Mouse (Mus musculus): ENCODE results near the gene Cck. TPM values are rescaled to one million over a fixed set of nuclear protein-coding genes. Genes with fewer than 3 reads are reported as not detected.
"Not testable (repeated sequence)": the region's sequence is repeated elsewhere in the genome, so short reads cannot be mapped to it uniquely, and the experiment has no call there.

Cck gene
- polyA plus RNA-seq, 1 experiment from 2014 or later, result 0.64 TPM

- Histone ChIP-seq H3K27ac (no peak overlapping the region), H3K27me3 (no peaks in the 10 kb centered on the region), H3K36me3 (peaks cover 54% of the 10 kb centered on the region), H3K4me1 (replicated peaks) (0 out of 2 replicates have a peak, but pooled peaks cover 7% of the 10 kb centered on the region), H3K4me2 (no peak overlapping the region), H3K9me3 (no peaks in the 10 kb centered on the region), H3K4me3 (replicated peaks) (no peak overlapping the region), H3K9ac (replicated peaks) (no peak overlapping the region)
- no peak for ATAC-seq (ENCODE audit: insufficient number of reproducible peaks, insufficient read depth, low FRiP score, low TSS enrichment, low read depth)
- 72% methylated on average over 2 of the region's 2 CpGs for WGBS
Observed at GRCm38 (mm10) chr9:121459950-121460349, 35.5 kb downstream of the Cck start.

- H3K36me3 ChIP-seq, result peaks cover 65% of the 10 kb centered on the region
Observed at GRCm38 (mm10) chr9:121458466-121458865, 37.0 kb downstream of the Cck start.

DNA sequence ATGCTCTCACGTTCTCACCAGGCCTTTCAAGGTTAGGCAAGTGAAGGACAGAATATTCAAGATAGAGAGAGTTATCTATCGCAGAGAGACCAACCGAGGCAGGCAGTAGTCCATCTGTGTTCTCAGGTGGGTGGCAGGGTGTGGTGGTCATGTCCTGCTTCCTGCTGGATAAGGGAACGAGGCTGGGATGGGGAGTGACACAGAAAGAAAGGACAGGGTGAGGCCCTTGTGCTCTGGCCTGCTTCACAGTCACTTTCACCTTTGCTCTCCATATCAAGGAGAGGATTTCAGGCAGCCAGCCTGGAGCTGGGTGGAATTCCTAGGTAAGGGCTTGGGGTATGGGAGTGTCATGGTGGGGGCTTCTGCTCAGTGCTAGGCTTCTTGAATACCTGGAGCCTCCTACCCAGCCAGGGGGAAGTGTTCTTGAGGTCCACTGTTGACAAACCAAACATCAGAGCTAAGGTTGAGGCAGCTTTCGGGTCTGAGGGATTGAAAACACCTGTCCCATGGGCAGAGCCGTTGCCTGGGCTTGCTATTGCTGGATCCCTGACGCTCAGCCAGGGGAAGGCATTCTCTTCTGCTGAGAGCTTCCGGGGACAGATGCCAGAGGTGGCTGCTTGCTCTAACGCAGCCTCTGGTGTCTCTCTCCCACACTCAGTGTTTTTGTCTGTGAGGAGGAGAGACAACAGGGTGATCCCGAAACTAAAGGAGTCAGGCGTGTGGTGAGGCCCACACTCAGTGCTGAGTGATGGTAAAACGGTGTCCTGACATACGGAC lies 38.6 kb downstream of the Cck start:
- 83% methylated on average over 13 of the region's 13 CpGs for WGBS
- peaks cover 69% of the 10 kb centered on the region for H3K36me3 ChIP-seq
- ATAC-seq (ENCODE audit: insufficient number of reproducible peaks, insufficient read depth, low FRiP score, low TSS enrichment, low read depth), result no peak

More at GRCm38 (mm10) chr9:121458466-121458865, 37.0 kb downstream of the Cck start:
- Histone ChIP-seq H3K27ac (no peak overlapping the region), H3K4me1 (replicated peaks) (0 out of 2 replicates have a peak, but pooled peaks cover 7% of the 10 kb centered on the region), H3K27me3 (no peaks in the 10 kb centered on the region), H3K4me3 (replicated peaks) (no peak overlapping the region), H3K9ac (replicated peaks) (no peak overlapping the region), H3K4me2 (no peak overlapping the region), H3K9me3 (no peaks in the 10 kb centered on the region)
- 22% methylated on average over 8 of the region's 8 CpGs for whole genome bisulfite sequencing
- ATAC-seq (ENCODE audit: insufficient number of reproducible peaks, insufficient read depth, low FRiP score, low TSS enrichment, low read depth), result no peak

GRCm38 (mm10) chr9:121454891-121455290 lies 40.6 kb downstream of the Cck start:
- no peaks in the 10 kb centered on the region for H3K27me3 ChIP-seq
- H3K4me2 ChIP-seq, result no peak overlapping the region
- WGBS, result 70% methylated on average over 3 of the region's 3 CpGs
- peaks cover 64% of the 10 kb centered on the region for H3K36me3 ChIP-seq
- H3K4me3 ChIP-seq (replicated peaks), result no peak overlapping the region
- H3K4me1 ChIP-seq (replicated peaks), result 0 out of 2 replicates have a peak, but pooled peaks cover 2% of the 10 kb centered on the region
- no peak overlapping the region for H3K27ac ChIP-seq
- H3K9me3 ChIP-seq, result no peaks in the 10 kb centered on the region
- ATAC-seq (ENCODE audit: insufficient number of reproducible peaks, insufficient read depth, low FRiP score, low TSS enrichment, low read depth), result no peak
- H3K9ac ChIP-seq (replicated peaks), result no peak overlapping the region

More for the DNA sequence above, 38.6 kb downstream of the Cck start:
- no peaks in the 10 kb centered on the region for H3K9me3 ChIP-seq
- H3K27me3 ChIP-seq, result no peaks in the 10 kb centered on the region
- H3K4me2 ChIP-seq, result no peak overlapping the region
- no peak overlapping the region for H3K27ac ChIP-seq
- H3K4me1 ChIP-seq (replicated peaks), result 0 out of 2 replicates have a peak, but pooled peaks cover 7% of the 10 kb centered on the region
- H3K9ac ChIP-seq (replicated peaks), result no peak overlapping the region
- H3K4me3 ChIP-seq (replicated peaks), result no peak overlapping the region

- H3K4me2 ChIP-seq; H3K4me1 ChIP-seq (replicated peaks); H3K27ac ChIP-seq; H3K9me3 ChIP-seq; H3K4me3 ChIP-seq (replicated peaks); H3K9ac ChIP-seq (replicated peaks); H3K27me3 ChIP-seq; ATAC-seq (ENCODE audit: insufficient number of reproducible peaks, insufficient read depth, low FRiP score, low TSS enrichment, low read depth): not testable (repeated sequence)
- H3K36me3 ChIP-seq, result peaks cover 82% of the 10 kb centered on the region
- 84% methylated on average over 9 of the region's 9 CpGs for WGBS
Observed at GRCm38 (mm10) chr9:121452342-121452942, 43.1 kb downstream of the Cck start.

- Histone ChIP-seq H3K4me2 (no peak overlapping the region), H3K27ac (no peak overlapping the region), H3K4me3 (replicated peaks) (no peak overlapping the region), H3K27me3 (no peaks in the 10 kb centered on the region), H3K36me3 (peaks cover 76% of the 10 kb centered on the region), H3K4me1 (replicated peaks) (no peaks in the 10 kb centered on the region), H3K9ac (replicated peaks) (no peak overlapping the region), H3K9me3 (no peaks in the 10 kb centered on the region)
- ATAC-seq (ENCODE audit: insufficient number of reproducible peaks, insufficient read depth, low FRiP score, low TSS enrichment, low read depth), result no peak
- WGBS, result 88% methylated on average over 13 of the region's 13 CpGs
Observed at GRCm38 (mm10) chr9:121446431-121446831, 49.1 kb downstream of the Cck start.

- Histone ChIP-seq H3K36me3 (peaks cover 72% of the 10 kb centered on the region), H3K9me3 (no peaks in the 10 kb centered on the region), H3K4me1 (replicated peaks) (no peaks in the 10 kb centered on the region), H3K27ac (no peak overlapping the region), H3K27me3 (no peaks in the 10 kb centered on the region), H3K4me2 (no peak overlapping the region), H3K4me3 (replicated peaks) (no peak overlapping the region), H3K9ac (replicated peaks) (no peak overlapping the region)
- ATAC-seq (ENCODE audit: insufficient number of reproducible peaks, insufficient read depth, low FRiP score, low TSS enrichment, low read depth), result no peak
- 69% methylated on average over 2 of the region's 2 CpGs for WGBS
Observed at GRCm38 (mm10) chr9:121445364-121445763, 50.1 kb downstream of the Cck start.

- no peaks in the 10 kb centered on the region for H3K9me3 ChIP-seq
- no peak overlapping the region for H3K9ac ChIP-seq (replicated peaks)
- H3K4me2 ChIP-seq, result no peak overlapping the region
- no peak overlapping the region for H3K4me3 ChIP-seq (replicated peaks)
- 76% methylated on average over 3 of the region's 3 CpGs for WGBS
- no peak overlapping the region for H3K27ac ChIP-seq
- no peaks in the 10 kb centered on the region for H3K4me1 ChIP-seq (replicated peaks)
- H3K36me3 ChIP-seq, result peaks cover 63% of the 10 kb centered on the region
- ATAC-seq (ENCODE audit: insufficient number of reproducible peaks, insufficient read depth, low FRiP score, low TSS enrichment, low read depth), result no peak
- H3K27me3 ChIP-seq, result no peaks in the 10 kb centered on the region
Observed at GRCm38 (mm10) chr9:121444367-121444707, 51.2 kb downstream of the Cck start.

- H3K4me1 ChIP-seq (replicated peaks), result no peaks in the 10 kb centered on the region
- no peak overlapping the region for H3K9ac ChIP-seq (replicated peaks)
- H3K36me3 ChIP-seq, result peaks cover 58% of the 10 kb centered on the region
- peak; percentile 15; the same call in 1 of the 2 replicates for ATAC-seq (ENCODE audit: insufficient number of reproducible peaks, insufficient read depth, low FRiP score, low TSS enrichment, low read depth)
- no peak overlapping the region for H3K4me3 ChIP-seq (replicated peaks)
- H3K9me3 ChIP-seq, result no peaks in the 10 kb centered on the region
- H3K4me2 ChIP-seq, result no peak overlapping the region
- no peaks in the 10 kb centered on the region for H3K27me3 ChIP-seq
- WGBS, result 68% methylated on average over 31 of the region's 31 CpGs
- H3K27ac ChIP-seq, result no peak overlapping the region
Observed at GRCm38 (mm10) chr9:121443696-121444366, 51.7 kb downstream of the Cck start.

- Histone ChIP-seq H3K4me3 (replicated peaks) (no peak overlapping the region), H3K36me3 (peaks cover 41% of the 10 kb centered on the region), H3K27ac (no peak overlapping the region), H3K4me2 (no peak overlapping the region), H3K4me1 (replicated peaks) (no peaks in the 10 kb centered on the region), H3K9me3 (no peaks in the 10 kb centered on the region), H3K27me3 (no peaks in the 10 kb centered on the region), H3K9ac (replicated peaks) (no peak overlapping the region)
- WGBS, result 86% methylated on average over 1 of the region's 1 CpGs
- no peak for ATAC-seq (ENCODE audit: insufficient number of reproducible peaks, insufficient read depth, low FRiP score, low TSS enrichment, low read depth)
Observed at GRCm38 (mm10) chr9:121442145-121442544, 53.3 kb downstream of the Cck start.

Data from limb, embryonic 12.5 days (tissue).